Mouse (Mus musculus): ENCODE results near the gene Dusp22. TPM values are rescaled to one million over a fixed set of nuclear protein-coding genes. Genes with fewer than 3 reads are reported as not detected.

Gene Dusp22
- polyA plus RNA-seq, 1 experiment from 2014 or later, result 21.2 TPM

DNA sequence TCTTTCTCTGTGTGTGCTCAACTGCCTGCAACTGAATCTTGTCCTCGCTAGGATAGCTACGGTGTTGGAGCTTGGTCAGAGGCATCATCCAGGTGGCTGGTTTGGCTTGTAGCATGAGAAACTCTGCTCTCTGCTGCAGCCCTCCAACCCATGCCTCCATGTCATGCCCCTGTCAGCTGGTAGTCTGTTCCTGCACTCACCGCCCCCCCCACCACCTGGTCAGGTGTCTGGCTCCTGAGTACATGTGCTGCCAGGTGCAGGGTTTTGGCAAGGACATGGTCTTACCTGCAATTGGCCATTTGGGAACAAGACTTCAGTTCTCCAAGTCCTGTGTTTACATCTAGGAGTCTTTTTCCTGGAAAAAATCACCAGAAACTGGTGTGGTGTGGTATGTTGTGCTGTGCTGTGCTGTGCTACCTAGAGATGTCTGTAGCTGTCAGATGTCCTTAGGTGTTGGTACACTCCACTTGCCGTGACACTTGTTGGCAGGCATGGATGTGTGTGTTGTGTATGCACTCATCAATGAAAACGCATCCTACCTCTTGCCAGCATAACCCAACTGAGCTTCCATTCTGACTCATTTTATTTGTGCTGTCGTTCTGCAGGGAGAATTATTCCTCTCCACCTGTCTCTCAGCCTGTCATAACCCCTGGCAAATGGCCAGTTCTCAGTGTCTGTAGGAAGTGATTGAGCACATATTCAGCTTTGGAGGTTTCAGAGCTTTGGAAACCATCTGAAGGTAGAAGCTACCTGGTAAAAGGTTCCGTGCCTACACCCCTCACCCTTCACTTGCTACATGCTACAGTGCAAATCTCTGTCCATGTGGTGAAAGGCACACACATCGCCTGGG lies 44.7 kb downstream of the Dusp22 start:
- Histone ChIP-seq H3K27me3 (replicated peaks) (no peaks in the 10 kb centered on the region), H3K4me2 (replicated peaks) (no peak overlapping the region), H3K4me3 (no peak overlapping the region), H3K9ac (no peak overlapping the region), H3K36me3 (no peaks in the 10 kb centered on the region), H3K4me1 (no peaks in the 10 kb centered on the region), H3K27ac (no peak overlapping the region), H3K9me3 (no peaks in the 10 kb centered on the region)
- no peak for ATAC-seq (ENCODE audit: low FRiP score, low read depth)
- WGBS, result 90% methylated on average over 8 of the region's 8 CpGs

DNA sequence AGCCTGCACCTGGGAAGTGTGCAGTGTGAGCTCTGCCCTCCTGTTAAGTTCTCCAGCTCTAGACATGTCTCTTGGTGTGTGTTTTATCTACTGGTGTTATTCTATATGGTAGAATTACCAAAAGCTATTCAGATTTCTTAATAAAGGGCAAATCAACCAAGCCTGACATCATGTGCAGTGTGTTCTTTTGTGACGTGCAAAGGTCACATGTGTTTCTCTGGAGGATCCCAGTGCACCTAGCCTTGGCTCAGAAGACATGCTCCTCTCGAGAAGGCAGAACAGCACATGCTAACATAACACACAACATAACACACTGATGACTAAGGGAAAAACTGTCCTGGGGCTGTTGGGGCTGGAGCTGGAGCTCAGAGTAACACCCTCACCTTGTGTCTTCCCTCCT lies 51.3 kb downstream of the Dusp22 start:
- Histone ChIP-seq H3K4me2 (replicated peaks) (no peak overlapping the region), H3K27ac (no peak overlapping the region), H3K27me3 (replicated peaks) (no peaks in the 10 kb centered on the region), H3K4me1 (no peaks in the 10 kb centered on the region), H3K36me3 (no peaks in the 10 kb centered on the region), H3K9ac (no peak overlapping the region), H3K9me3 (no peaks in the 10 kb centered on the region), H3K4me3 (no peak overlapping the region)
- 85% methylated on average over 2 of the region's 2 CpGs for WGBS
- ATAC-seq (ENCODE audit: low FRiP score, low read depth), result no peak

DNA sequence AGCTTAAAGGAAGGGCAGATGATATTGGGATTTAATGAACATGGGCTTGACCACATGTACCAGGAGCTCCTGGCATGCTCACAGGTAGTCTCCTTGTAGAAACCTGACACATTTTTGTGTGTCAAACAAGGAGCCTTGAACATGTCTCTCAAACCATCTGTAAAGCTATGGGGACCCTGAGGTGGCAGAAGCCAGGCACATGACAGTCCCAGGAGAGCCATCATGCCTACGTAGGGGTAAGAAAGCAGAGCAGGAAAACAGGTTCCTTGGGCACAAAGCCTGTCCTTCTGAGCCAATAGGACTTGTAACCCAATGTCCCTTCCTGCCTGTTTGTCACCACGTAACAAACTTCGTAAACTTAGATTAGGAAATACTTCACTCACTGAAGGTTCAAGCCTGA lies 51.9 kb downstream of the Dusp22 start:
- no peaks in the 10 kb centered on the region for H3K4me1 ChIP-seq
- no peak overlapping the region for H3K27ac ChIP-seq
- H3K36me3 ChIP-seq, result no peaks in the 10 kb centered on the region
- no peak for ATAC-seq (ENCODE audit: low FRiP score, low read depth)
- no peak overlapping the region for H3K4me3 ChIP-seq
- no peak overlapping the region for H3K9ac ChIP-seq
- WGBS, result 97% methylated on average over 3 of the region's 3 CpGs
- H3K27me3 ChIP-seq (replicated peaks), result no peaks in the 10 kb centered on the region
- H3K9me3 ChIP-seq, result no peaks in the 10 kb centered on the region
- H3K4me2 ChIP-seq (replicated peaks), result no peak overlapping the region

DNA sequence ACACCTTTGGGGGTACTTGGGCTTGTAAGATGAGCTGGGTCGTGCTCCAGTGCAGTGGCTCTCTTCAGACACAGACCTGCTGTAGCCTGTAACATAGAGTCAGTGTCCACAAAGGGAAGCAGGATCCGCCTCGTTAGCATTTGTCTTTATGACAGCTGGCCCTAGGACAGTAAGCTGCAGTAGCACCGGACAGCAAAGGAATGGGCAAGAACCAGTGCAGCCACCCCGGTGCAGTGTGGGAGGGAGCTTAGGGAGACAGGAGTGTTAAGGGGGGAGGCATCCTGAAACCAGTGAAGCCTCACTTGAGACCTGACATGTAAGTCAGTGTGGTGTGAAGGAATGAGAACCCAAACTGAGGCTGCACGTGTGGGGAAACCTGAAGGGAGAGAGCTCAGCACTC lies 52.5 kb downstream of the Dusp22 start:
- H3K9me3 ChIP-seq, result no peaks in the 10 kb centered on the region
- H3K9ac ChIP-seq, result no peak overlapping the region
- H3K36me3 ChIP-seq, result no peaks in the 10 kb centered on the region
- no peaks in the 10 kb centered on the region for H3K27me3 ChIP-seq (replicated peaks)
- no peak for ATAC-seq (ENCODE audit: low FRiP score, low read depth)
- no peaks in the 10 kb centered on the region for H3K4me1 ChIP-seq
- H3K4me2 ChIP-seq (replicated peaks), result no peak overlapping the region
- H3K4me3 ChIP-seq, result no peak overlapping the region
- no peak overlapping the region for H3K27ac ChIP-seq
- WGBS, result 81% methylated on average over 6 of the region's 6 CpGs

DNA sequence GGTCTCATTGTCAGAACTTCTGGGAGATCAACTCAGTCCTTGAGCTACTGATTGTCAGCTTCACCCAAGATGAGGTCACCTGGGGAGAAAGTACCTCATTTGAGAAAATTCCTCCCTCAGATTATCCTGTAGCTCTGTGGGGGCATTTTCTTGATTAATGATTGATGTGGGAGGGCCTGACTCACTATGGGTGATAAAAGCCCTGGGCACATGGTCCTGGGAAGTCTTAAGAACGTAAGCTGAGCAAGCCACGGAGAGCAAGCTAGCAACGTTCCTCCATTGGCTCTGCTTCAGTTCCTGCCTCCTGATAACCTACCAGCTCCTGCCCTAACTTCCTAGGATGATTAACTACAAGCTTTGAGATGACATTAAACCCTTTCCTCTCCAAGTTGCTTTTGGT lies 53.8 kb downstream of the Dusp22 start:
- no peaks in the 10 kb centered on the region for H3K9me3 ChIP-seq
- ATAC-seq (ENCODE audit: low FRiP score, low read depth), result no peak
- H3K4me1 ChIP-seq, result no peaks in the 10 kb centered on the region
- H3K27ac ChIP-seq, result no peak overlapping the region
- H3K4me3 ChIP-seq, result no peak overlapping the region
- no peak overlapping the region for H3K9ac ChIP-seq
- 90% methylated on average over 3 of the region's 3 CpGs for WGBS
- no peak overlapping the region for H3K4me2 ChIP-seq (replicated peaks)
- H3K36me3 ChIP-seq, result no peaks in the 10 kb centered on the region
- H3K27me3 ChIP-seq (replicated peaks), result no peaks in the 10 kb centered on the region

DNA sequence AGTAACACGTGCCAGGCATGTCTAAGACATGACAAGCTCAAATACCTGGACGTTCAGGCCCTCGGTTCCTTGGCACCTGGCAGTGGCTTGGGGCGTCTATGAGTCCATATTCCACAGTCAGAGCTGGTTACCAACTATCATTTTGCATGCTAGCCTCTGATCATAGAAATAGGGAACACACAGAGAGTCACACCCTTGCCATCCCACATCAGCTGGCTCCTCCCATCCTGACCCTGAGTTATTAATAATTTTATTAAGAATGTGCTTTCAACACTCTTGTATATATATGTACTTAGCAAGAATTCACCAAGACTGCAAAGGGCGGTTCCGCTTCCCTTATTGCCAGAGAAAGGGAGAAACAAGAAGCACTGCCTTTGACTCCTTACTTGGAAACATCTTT lies 54.8 kb downstream of the Dusp22 start:
- no peak overlapping the region for H3K4me3 ChIP-seq
- 89% methylated on average over 6 of the region's 6 CpGs for WGBS
- no peak for ATAC-seq (ENCODE audit: low FRiP score, low read depth)
- H3K36me3 ChIP-seq, result no peaks in the 10 kb centered on the region
- no peaks in the 10 kb centered on the region for H3K9me3 ChIP-seq
- no peak overlapping the region for H3K27ac ChIP-seq
- H3K27me3 ChIP-seq (replicated peaks), result no peaks in the 10 kb centered on the region
- no peak overlapping the region for H3K4me2 ChIP-seq (replicated peaks)
- no peak overlapping the region for H3K9ac ChIP-seq
- H3K4me1 ChIP-seq, result no peaks in the 10 kb centered on the region

DNA sequence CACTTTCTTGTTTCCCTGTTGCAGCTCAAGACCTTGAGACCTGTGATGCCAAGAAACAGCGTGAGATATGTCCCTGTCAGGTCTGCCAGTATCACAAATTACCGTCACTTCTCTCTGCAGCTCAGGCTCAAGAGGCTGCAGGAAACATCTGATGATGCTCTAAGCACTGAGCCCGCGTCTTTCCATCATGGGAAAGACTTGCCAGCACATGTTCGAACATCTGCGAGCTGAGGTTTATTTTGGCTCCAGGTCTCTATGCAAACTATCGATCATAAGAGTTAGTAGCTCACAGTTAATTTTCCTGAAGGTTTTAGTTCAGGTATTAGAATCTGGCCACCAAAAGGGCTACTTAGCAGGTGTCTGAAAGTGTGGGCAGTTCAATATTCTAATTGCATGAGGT lies 55.3 kb downstream of the Dusp22 start:
- no peaks in the 10 kb centered on the region for H3K36me3 ChIP-seq
- no peaks in the 10 kb centered on the region for H3K27me3 ChIP-seq (replicated peaks)
- WGBS, result 92% methylated on average over 7 of the region's 7 CpGs
- H3K9me3 ChIP-seq, result no peaks in the 10 kb centered on the region
- no peaks in the 10 kb centered on the region for H3K4me1 ChIP-seq
- no peak overlapping the region for H3K27ac ChIP-seq
- H3K4me3 ChIP-seq, result no peak overlapping the region
- ATAC-seq (ENCODE audit: low FRiP score, low read depth), result no peak
- H3K9ac ChIP-seq, result no peak overlapping the region
- no peak overlapping the region for H3K4me2 ChIP-seq (replicated peaks)

DNA sequence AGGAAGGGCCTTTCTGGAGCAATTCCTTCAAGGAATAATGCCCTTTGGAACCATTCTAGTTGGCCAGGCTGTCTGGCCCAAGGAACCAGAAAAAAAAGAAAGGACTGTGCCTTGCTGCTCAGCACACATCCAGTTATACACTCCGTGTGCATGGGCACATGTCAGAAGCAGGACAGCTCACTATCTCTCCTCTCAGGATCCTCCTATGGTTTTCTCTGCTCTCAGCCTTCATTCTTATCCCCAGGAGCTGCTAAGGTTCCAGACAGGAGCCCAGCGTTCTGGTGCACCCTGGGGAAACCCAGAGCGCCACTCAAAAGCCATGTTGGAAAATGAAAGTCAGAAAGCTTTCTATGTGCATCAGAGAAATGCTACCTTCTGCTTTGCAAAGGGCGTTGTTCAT lies 55.8 kb downstream of the Dusp22 start:
- Histone ChIP-seq H3K9me3 (no peaks in the 10 kb centered on the region), H3K36me3 (no peaks in the 10 kb centered on the region), H3K4me2 (replicated peaks) (no peak overlapping the region), H3K9ac (no peak overlapping the region), H3K4me3 (no peak overlapping the region), H3K4me1 (no peaks in the 10 kb centered on the region), H3K27ac (no peak overlapping the region), H3K27me3 (replicated peaks) (no peaks in the 10 kb centered on the region)
- ATAC-seq (ENCODE audit: low FRiP score, low read depth), result no peak
- WGBS, result 84% methylated on average over 4 of the region's 4 CpGs

DNA sequence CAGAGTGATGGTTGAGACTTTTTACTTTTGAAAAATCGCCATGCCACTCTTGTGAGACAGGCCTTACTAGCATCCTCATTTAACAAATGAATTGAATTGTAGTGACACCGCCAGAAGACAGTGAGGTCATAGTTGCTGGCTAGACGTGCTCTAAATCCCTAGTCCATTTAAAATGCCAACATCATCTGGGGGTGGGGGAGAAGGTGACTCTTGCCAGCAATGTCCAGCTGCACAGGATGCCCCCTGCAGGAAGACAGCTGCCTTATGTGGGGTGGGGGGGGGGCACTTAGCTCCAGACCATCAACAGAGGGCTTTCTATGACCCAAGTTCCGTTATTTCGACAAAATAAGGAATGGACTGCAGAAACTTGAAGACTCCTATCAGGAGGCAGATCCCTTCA lies 56.8 kb downstream of the Dusp22 start:
- H3K4me3 ChIP-seq, result no peak overlapping the region
- no peaks in the 10 kb centered on the region for H3K27me3 ChIP-seq (replicated peaks)
- no peak overlapping the region for H3K4me2 ChIP-seq (replicated peaks)
- no peaks in the 10 kb centered on the region for H3K36me3 ChIP-seq
- no peak for ATAC-seq (ENCODE audit: low FRiP score, low read depth)
- H3K9ac ChIP-seq, result no peak overlapping the region
- WGBS, result 84% methylated on average over 5 of the region's 5 CpGs
- H3K9me3 ChIP-seq, result no peaks in the 10 kb centered on the region
- no peaks in the 10 kb centered on the region for H3K4me1 ChIP-seq
- H3K27ac ChIP-seq, result no peak overlapping the region

DNA sequence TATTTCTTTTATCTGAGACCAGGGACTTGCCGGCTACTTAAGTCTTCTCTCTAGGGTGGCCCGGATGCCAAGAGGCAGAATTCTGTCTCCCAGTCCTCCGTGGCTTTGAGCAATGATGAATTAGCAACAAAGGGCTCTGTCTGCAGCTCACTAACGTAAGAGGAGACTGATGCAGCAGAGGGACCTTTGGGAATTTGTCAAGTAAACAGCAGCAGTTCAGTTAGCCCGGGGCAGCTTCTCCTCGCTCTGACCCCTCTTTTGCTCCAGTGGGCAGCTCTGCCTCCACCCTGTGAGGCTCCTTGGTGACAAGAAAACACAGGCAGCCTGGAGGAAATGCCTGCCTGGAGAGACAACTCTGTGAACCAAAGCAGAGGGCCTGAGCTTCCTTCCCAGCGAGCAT lies 62.8 kb downstream of the Dusp22 start:
- Histone ChIP-seq H3K9me3 (no peaks in the 10 kb centered on the region), H3K4me1 (peaks cover 13% of the 10 kb centered on the region; the same call in 1 of the 2 replicates), H3K27ac (no peak overlapping the region), H3K4me3 (no peak overlapping the region), H3K9ac (no peak overlapping the region), H3K4me2 (replicated peaks) (peak overlapping the region; percentile 34), H3K27me3 (replicated peaks) (no peaks in the 10 kb centered on the region), H3K36me3 (no peaks in the 10 kb centered on the region)
- ATAC-seq (ENCODE audit: low FRiP score, low read depth), result no peak
- 33% methylated on average over 7 of the region's 7 CpGs for WGBS

DNA sequence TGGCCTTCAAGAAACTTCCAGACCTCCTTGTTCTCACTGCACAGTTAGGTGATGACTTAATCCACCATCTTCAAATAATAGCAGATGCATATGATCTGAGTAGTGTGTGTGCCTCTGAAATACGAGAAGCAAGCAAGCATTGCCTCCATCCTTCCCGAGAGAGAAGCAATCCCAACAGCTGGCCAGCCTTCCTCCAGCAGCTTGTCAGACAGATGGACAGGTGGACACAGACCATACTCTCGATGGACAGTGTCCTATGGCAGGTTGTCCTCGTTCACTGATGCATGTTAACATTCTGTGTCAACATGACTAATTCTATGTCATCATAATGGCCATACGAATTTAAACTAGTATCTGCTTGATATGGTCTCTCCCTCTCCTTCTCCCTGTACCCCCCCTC lies 63.5 kb downstream of the Dusp22 start:
- Histone ChIP-seq H3K4me2 (replicated peaks) (no peak overlapping the region), H3K9me3 (no peaks in the 10 kb centered on the region), H3K27ac (no peak overlapping the region), H3K9ac (no peak overlapping the region), H3K4me1 (peaks cover 13% of the 10 kb centered on the region; the same call in 1 of the 2 replicates), H3K4me3 (no peak overlapping the region), H3K36me3 (no peaks in the 10 kb centered on the region), H3K27me3 (replicated peaks) (no peaks in the 10 kb centered on the region)
- 72% methylated on average over 5 of the region's 5 CpGs for WGBS
- no peak for ATAC-seq (ENCODE audit: low FRiP score, low read depth)

DNA sequence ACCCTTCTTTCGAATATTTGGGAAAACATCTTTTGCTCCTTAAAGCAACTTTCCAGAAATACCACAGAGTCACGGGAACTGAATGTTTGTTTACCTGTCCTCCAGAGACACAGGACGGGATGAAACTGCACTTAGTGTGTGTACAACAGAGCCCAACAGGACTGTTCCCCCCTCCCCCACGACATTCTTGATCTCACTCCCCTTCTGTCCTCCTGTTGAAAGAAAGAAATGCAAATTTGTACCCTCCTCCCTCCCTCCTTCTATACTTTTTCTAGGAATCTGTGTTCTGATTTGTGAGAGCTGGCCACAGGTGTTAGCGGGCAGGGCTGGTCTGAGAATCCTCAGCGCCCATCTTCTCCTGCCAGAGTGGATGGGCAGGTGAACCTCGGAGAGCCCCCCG lies 64.1 kb downstream of the Dusp22 start:
- no peak for ATAC-seq (ENCODE audit: low FRiP score, low read depth)
- Histone ChIP-seq H3K36me3 (no peaks in the 10 kb centered on the region), H3K4me2 (replicated peaks) (no peak overlapping the region), H3K27ac (no peak overlapping the region), H3K4me3 (no peak overlapping the region), H3K9me3 (no peaks in the 10 kb centered on the region), H3K27me3 (replicated peaks) (no peaks in the 10 kb centered on the region), H3K4me1 (peaks cover 13% of the 10 kb centered on the region; the same call in 1 of the 2 replicates), H3K9ac (no peak overlapping the region)
- 68% methylated on average over 8 of the region's 8 CpGs for WGBS

DNA sequence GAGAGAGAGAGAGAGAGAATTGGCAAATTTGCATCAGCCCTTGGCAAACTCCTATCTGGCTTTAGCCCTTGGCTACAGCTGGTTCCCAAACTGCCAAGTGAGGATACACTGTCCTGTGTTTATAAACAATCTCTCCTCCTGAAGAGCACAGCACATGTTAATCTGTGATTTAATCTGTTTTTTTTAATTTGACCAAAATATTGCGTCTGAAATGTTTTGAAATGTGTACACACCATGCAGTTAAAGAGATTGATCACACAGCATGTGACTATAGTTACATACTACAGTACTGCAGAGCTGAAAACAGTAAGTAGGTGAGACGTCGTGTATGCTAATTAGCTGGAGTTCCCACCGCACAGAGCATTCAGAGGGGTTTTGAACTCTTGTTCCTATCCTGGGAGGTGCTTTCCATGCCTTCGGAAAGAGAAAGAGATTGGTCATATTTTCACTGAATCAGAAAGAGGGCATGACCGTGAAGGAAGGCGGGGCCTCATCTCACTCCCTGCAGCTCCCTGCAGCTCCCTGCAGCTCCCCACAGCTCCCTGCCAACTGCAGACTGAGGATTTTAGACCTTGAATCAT lies 65.0 kb downstream of the Dusp22 start:
- no peak overlapping the region for H3K4me3 ChIP-seq
- H3K9me3 ChIP-seq, result no peaks in the 10 kb centered on the region
- H3K4me1 ChIP-seq, result peaks cover 13% of the 10 kb centered on the region; the same call in 1 of the 2 replicates
- 33% methylated on average over 7 of the region's 7 CpGs for WGBS
- H3K27me3 ChIP-seq (replicated peaks), result no peaks in the 10 kb centered on the region
- no peak overlapping the region for H3K4me2 ChIP-seq (replicated peaks)
- no peak overlapping the region for H3K9ac ChIP-seq
- H3K36me3 ChIP-seq, result no peaks in the 10 kb centered on the region
- H3K27ac ChIP-seq, result no peak overlapping the region
- ATAC-seq (ENCODE audit: low FRiP score, low read depth), result no peak; the same call in 1 of the 2 replicates

Data from neural tube, embryonic 12.5 days (tissue).